Mouse (Mus musculus): Measurements from ENCODE around the gene Dnajc12. TPM values are rescaled to one million over a fixed set of nuclear protein-coding genes. Genes with fewer than 3 reads are reported as not detected.
"Not testable (repeated sequence)": the region's sequence is repeated elsewhere in the genome, so short reads cannot be mapped to it uniquely, and the experiment has no call there.

The Dnajc12 gene
- total RNA-seq, 2 experiments from 2014 or later: 23.0 to 24.0 TPM

DNA sequence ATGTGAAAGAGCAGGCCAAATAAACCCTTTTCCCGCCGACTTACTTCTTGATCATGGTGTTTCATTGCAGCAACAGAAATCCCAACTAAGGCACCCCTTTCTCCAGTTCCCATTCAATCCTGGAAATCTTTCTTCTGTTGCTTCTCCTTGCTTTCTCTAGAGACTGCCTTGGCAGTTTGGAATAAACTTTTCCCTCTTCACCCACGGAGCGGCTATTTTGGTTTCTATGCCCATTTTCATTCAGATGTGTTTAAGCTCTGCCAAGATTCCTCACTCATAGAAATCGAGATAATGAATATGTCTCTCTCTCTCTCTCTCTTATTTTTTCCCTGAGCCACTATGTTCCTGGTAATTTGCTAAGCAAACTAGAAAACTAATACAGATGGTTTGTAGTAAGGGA lies 30.1 kb upstream of the Dnajc12 start:
- DNase-seq (ENCODE audit: extremely low spot score in 1 of 2, low spot score in 2 of 2): no peak
- H3K4me3 ChIP-seq: no peak overlapping the region
- intact Hi-C loops (cut with DNase I): no loop called here

DNA sequence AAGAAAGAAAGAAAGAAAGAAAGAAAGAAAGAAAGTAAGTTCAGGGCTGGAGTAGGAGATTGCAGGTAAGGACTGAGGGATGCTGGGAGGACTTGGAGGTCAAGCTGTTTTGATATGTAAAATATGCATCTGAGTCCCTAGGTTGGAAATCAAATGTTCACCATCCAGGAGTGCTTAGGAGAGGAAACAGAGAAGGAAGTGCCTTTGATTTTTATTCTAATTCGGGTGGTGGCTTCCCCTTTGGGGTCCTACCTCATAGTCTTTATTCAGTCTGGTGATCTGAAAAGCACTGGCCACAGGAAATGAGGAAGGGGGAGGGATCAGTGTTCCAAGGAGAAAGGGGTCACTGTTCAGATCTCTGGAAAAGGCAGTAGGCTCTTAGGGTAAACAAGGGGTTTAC lies 21.7 kb upstream of the Dnajc12 start:
- Histone ChIP-seq H3K27ac (no peak overlapping the region), H3K4me3 (no peak overlapping the region)
- intact Hi-C loops (cut with DNase I): no loop called here
- no peak for TF ChIP-seq CTCF (IDR thresholded peaks at IDR 0.05)
- DNase-seq (ENCODE audit: extremely low spot score in 1 of 2, low spot score in 2 of 2): no peak

More for the DNA sequence above, 30.1 kb upstream of the Dnajc12 start:
- H3K27ac ChIP-seq: peak overlapping the region; percentile 1; the same call in 1 of the 2 replicates
- no peak for TF ChIP-seq CTCF (IDR thresholded peaks at IDR 0.05)

DNA sequence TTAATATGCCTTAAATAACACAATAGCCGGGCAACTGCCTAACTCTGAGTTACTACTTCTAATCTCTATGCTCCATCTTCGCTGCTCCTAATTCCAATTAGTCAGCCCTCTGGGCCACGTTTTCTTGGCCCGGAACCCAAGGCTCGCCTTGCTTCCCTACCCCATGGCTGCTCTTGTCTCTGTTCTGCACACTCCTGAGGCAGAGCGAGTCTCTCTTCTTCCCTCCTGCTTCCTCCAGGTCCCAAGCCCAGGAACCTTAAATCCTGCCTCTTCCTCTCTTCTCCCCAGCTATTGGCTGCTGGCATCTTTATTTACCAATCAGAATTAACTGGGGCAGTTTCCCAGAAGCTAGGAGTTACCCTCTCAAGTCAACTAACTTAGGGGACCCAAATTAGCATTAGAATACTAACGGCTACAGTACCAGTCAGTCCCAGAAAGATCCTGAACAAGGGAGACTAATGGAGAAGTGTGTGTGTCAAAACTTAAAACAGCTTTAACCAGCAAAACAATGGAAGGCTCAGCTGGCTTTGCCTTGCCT lies 16.3 kb upstream of the Dnajc12 start:
- Histone ChIP-seq H3K4me3 (no peak overlapping the region), H3K27ac (no peak overlapping the region)
- no peak for TF ChIP-seq CTCF (IDR thresholded peaks at IDR 0.05)
- no peak for DNase-seq (ENCODE audit: extremely low spot score in 1 of 2, low spot score in 2 of 2)
- intact Hi-C loops (cut with DNase I): no loop called here

DNA sequence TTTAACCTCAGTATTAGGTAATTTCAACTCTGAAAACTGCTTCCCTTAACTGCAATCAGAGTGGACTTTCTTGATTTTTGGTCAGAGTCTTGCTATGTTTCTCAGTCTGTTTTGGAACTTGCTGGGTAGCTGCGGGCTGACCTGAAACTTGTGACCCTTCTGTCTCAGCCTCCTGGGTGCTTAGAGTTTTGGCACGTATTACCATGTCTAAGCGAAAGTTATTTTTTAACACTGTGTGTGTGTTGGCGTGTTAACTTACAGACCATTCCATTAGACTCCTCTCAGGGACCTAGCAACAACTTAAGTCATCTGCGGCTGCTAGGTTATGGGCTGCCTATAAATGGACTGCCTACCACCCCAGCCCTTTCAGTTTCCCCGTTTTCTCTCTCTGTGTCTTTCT lies 14.9 kb upstream of the Dnajc12 start:
- intact Hi-C loops (cut with DNase I): no loop called here
- TF ChIP-seq CTCF (IDR thresholded peaks at IDR 0.05): no peak
- H3K27ac ChIP-seq: no peak overlapping the region

DNA sequence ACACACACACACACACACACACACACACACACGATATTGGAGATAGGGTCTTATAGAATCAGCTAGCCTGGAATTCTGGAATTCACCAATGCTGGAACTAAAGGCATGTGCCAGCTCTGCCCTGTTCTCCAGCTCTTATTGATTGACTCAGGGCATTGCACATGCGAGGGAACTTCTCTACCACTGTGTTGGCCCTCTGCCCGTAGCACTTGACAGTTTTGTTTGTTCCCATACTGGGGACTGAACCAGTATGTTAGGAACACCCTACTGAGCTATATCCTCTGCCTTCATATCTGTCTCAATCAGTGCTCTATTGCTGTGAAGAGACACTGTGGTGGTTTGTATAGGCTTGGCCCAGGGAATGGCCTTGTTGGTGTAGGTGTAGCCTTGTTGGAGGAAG lies 14.2 kb upstream of the Dnajc12 start:
- no peak for DNase-seq (ENCODE audit: extremely low spot score in 1 of 2, low spot score in 2 of 2)
- intact Hi-C loops (cut with DNase I): no loop called here

More for the DNA sequence above, 14.9 kb upstream of the Dnajc12 start:
- no peak for DNase-seq (ENCODE audit: extremely low spot score in 1 of 2, low spot score in 2 of 2)
- H3K4me3 ChIP-seq: no peak overlapping the region

DNA sequence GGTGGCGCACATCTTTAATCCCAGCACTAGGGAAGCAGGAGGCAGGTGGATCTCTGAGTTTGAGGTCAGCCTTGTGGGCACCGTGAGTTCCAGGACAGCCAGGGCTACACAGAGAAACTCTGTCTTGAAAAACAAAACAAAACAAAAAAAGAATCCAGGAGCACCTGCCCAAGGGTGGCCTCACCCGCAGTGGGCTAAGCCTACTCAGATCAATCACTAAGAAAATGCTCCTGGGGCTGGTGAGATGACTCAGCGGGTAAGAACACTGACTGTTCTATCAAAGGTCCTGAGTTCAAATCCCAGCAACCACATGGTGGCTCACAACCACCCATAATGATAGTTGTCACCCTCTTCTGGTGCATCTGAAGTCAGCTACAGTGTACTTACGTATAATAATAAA lies 5.9 kb upstream of the Dnajc12 start:
- no peak for DNase-seq (ENCODE audit: extremely low spot score in 1 of 2, low spot score in 2 of 2)
- H3K27ac ChIP-seq: no peak overlapping the region
- no peak for TF ChIP-seq CTCF (IDR thresholded peaks at IDR 0.05)
- intact Hi-C loops (cut with DNase I): loop anchor here (2.0 kb wide), 1 partner anchor 224 kb away; no protein-coding TSS in a partner anchor
- H3K4me3 ChIP-seq: no peak overlapping the region

More for the DNA sequence above, 14.2 kb upstream of the Dnajc12 start:
- no peak overlapping the region for H3K27ac ChIP-seq
- no peak for TF ChIP-seq CTCF (IDR thresholded peaks at IDR 0.05)
- no peak overlapping the region for H3K4me3 ChIP-seq

DNA sequence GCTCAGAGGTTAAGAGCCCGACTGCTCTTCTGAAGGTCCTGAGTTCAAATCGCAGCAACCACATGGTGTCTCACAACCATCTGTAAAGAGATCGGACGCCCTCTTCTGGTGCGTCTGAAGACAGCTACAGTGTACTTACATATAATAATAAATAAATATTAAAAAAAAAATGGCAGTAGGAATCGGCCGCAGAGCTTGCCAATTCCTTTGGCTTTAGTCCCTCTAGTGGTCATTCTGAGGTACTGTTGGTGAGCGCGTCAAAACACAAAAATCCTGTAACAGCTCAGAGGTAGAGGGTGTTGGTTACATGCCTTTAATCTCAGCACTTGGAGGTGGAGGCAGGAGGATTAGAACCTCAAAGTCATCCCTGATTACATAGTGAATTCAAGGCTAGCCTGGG lies 4.8 kb upstream of the Dnajc12 start:
- peak; percentile 48 to 63 for DNase-seq (ENCODE audit: extremely low spot score in 1 of 2, low spot score in 2 of 2)
- Histone ChIP-seq H3K27ac (no peak overlapping the region), H3K4me3 (no peak overlapping the region)
- TF ChIP-seq CTCF (IDR thresholded peaks at IDR 0.05): peak; percentile 97
- intact Hi-C loops (cut with DNase I): loop anchor here (1.0 to 2.0 kb wide), 3 partner anchors 38 to 225 kb away; no protein-coding TSS in a partner anchor

DNA sequence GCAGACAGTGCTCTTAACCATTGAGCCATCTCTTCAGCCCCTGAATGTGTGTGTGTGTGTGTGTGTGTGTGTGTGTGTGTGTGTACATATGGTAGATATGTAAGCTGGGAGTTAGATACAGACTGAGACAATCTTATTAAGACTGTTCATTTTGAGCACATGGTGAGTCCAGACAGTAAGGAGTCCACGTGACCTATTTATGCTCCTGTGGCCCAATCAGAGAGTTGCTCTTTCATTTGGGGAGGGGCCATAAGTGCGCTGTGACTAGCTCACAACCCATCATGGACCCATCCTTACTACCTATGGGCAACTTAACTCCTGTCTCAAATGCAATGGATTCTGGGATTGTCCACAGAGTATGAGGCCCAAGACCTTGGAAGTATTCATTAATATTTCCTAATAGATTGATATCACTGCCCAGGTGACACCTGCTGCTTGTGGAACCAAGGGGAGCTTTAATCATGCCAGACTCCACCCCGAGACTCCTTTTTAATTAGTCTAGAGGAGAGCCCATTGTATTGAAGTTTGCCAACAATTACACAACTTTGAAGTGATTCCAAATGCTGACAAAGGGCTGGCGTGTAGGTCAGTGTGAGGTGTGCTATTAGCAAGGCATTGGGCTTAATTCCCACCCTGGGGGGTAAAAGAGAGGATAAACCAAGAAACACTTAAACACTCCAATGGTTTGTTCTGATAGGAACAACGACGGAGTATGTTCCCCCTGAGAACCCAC lies 3.1 kb upstream of the Dnajc12 start:
- no peak overlapping the region for H3K4me3 ChIP-seq
- TF ChIP-seq CTCF (IDR thresholded peaks at IDR 0.05): no peak
- intact Hi-C loops (cut with DNase I): no loop called here
- H3K27ac ChIP-seq: no peak overlapping the region
- DNase-seq (ENCODE audit: extremely low spot score in 1 of 2, low spot score in 2 of 2): no peak

DNA sequence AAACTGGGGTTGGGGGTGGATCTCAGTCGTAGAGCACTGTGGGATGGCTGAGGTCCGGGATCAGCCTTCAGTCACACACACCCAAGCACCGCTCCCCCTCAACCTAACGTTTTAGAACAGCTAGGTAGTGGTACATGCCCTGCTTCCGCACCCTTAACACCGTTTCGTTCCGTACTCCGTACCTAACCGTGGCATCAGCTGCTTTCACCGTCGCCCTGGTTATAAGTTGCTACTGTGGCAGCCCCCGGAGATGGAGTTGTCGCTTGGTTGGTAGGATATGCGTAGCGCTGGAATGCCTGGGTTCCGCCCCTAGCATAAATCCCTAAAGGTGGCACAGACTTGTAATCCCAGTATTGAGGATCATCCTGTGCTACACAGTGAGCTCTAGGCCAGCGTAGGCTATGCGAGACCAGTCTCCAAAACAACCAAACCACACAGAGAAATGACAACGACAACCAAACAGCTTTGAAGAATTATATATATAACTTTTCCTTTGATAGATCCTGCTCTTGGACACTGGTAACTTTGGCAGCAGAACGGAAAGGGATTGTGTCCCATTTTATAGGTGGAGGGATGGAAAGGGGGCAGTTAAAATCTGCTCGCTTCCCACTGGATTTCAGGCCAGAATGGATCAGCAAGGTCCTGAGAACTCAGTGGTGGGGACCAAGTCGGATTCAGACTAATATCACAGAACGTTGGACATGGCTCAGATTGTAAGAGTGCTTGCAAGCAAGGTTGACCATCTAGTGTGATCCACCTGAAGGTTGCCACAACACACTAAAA lies 554 bp upstream of the Dnajc12 start, which contains the start of gene Sirt1:
Gene Sirt1, minus strand, starts transcription at position 207 of the 783 bp plus-strand sequence.
- intact Hi-C loops (cut with DNase I): loop anchor here (1.0 to 10.0 kb wide), 4 partner anchors 43 to 357 kb away; partner anchors contain the start of genes Herc4, Hnrnph3 and Pbld2
- Histone ChIP-seq H3K4me3 (peak within 1 kb of the TSS; percentile 65), H3K27ac (peak within 1 kb of the TSS; percentile 76)
- DNase-seq (ENCODE audit: extremely low spot score in 1 of 2, low spot score in 2 of 2): peak in 1 of 2 experiments; percentile 12
- TF ChIP-seq CTCF (IDR thresholded peaks at IDR 0.05): no peak

DNA sequence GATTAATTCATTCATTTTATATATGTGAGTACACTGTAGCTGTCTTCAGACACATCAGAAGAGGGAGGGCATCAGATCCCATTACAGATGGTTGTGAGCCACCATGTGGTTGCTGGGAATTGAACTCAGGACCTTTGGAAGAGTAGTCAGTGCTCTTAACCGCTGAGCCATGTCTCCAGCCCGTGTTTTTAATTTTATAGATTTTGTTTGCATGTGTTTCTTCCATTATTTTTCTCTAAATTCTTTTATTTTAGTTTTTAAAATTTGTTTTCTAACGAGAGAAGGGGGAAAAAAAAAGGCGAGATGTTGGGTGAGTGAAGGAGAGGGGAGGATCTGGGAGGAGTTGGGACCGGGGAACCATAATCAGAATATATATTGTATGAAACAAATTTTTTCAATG lies 3.7 kb downstream of the Dnajc12 start:
- not testable (repeated sequence) for DNase-seq (ENCODE audit: extremely low spot score in 1 of 2, low spot score in 2 of 2); H3K27ac ChIP-seq
- peak overlapping the region; percentile 79 for H3K4me3 ChIP-seq
- intact Hi-C loops (cut with DNase I): loop anchor here (10.0 kb wide), 2 partner anchors 141 to 361 kb away; partner anchors contain the start of genes Herc4, Hnrnph3 and Pbld2

DNA sequence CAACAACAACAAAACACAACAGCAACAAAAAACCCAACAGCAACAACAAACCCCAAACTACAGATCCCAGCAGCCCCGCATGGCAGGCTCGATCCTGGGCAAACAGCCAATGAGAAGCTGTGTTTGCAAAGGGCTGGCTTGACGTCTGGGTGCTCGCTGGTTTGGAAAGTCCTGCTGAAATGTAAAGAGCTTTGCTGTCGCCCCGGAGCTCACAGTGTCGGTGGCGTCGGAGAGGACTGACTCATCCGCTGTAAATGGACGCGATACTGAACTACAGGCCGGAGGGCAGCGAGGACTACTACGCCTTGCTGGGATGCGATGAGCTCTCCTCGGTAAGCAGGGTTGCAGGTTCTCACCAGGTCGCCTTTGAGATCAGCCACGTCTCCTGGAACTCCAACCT lies 4.2 kb downstream of the Dnajc12 start:
- no peak for TF ChIP-seq CTCF (IDR thresholded peaks at IDR 0.05)
- H3K27ac ChIP-seq: peak overlapping the region; percentile 33; the same call in 1 of the 2 replicates
- intact Hi-C loops (cut with DNase I): loop anchor here (10.0 kb wide), 2 partner anchors 142 to 362 kb away; partner anchors contain the start of genes Herc4, Hnrnph3 and Pbld2

More for the DNA sequence above, 4.2 kb downstream of the Dnajc12 start:
- peak overlapping the region; percentile 79 for H3K4me3 ChIP-seq
- DNase-seq (ENCODE audit: extremely low spot score in 1 of 2, low spot score in 2 of 2): peak; percentile 84 to 86
